19 mouse cellular contexts compared by ENCODE assay signal in genomic region chr17:71698619-71698956, GRCm38 (mm10). TPM values are rescaled to one million over a fixed set of nuclear protein-coding genes. Genes with fewer than 3 reads are reported as not detected.
DNase-seq lines count a peak whose midpoint lies in the region; ATAC-seq and TF ChIP-seq lines count a peak whose summit lies in the region.
"Had no signal": no experiment of that assay in that cellular context is flagged by ENCODE, and none has a peak within 500 bp of the region (broad histone marks: within the 10 kb centered on the region; RNA-seq: fewer than 3 reads in every experiment).

No protein-coding gene starts in this region.

- ATAC-seq in heart, embryonic 11.5 days (replicated peaks; ENCODE audit: insufficient number of reproducible peaks, low FRiP score, low TSS enrichment), result 0 out of 2 replicates have a peak, but pooled peaks have one; percentile 14
- no peak for ATAC-seq in lung, embryonic 14.5 days (ENCODE audit: insufficient read depth)
- ATAC-seq in heart, embryonic 16.5 days (replicated peaks; ENCODE audit: extremely low read depth, insufficient read depth, low FRiP score), result no peak
- ATAC-seq: forebrain, embryonic 15.5 days; inflammation-experienced regulatory T-cells, adult 6 months; intestine, postnatal 0 days had no signal

- no peak overlapping the region for H3K4me3 ChIP-seq in heart, embryonic 11.5 days (ENCODE audit: low read depth, low read length)
- no peak overlapping the region for H3K4me3 ChIP-seq in lung, embryonic 14.5 days (ENCODE audit: low read depth, low read length)
- no peak overlapping the region for H3K4me3 ChIP-seq in heart, embryonic 16.5 days (ENCODE audit: low read length)
- H3K4me3 ChIP-seq: embryonic facial prominence, embryonic 15.5 days; erythroblast, embryonic 14.5 days; forebrain, embryonic 10.5 days; forebrain, embryonic 15.5 days; hindbrain, embryonic 12.5 days had no signal

- no peaks in the 10 kb centered on the region for H3K27me3 ChIP-seq in heart, embryonic 11.5 days (ENCODE audit: control insufficient read depth, insufficient read depth, low read length)
- no peaks in the 10 kb centered on the region for H3K27me3 ChIP-seq in lung, embryonic 14.5 days (ENCODE audit: insufficient read depth, low read length)
- H3K27me3 ChIP-seq in heart, embryonic 16.5 days (ENCODE audit: control insufficient read depth, insufficient read depth, low read length), result no peaks in the 10 kb centered on the region
- H3K27me3 ChIP-seq: embryonic facial prominence, embryonic 15.5 days; forebrain, embryonic 15.5 days; hindbrain, embryonic 12.5 days had no signal

- H3K9me3 ChIP-seq in heart, embryonic 11.5 days (replicated peaks; ENCODE audit: control insufficient read depth, low read length), result no peaks in the 10 kb centered on the region
- H3K9me3 ChIP-seq in lung, embryonic 14.5 days (ENCODE audit: low read depth, low read length), result no peaks in the 10 kb centered on the region
- H3K9me3 ChIP-seq in heart, embryonic 16.5 days (replicated peaks; ENCODE audit: control insufficient read depth, low read length), result no peaks in the 10 kb centered on the region
- H3K9me3 ChIP-seq: embryonic facial prominence, embryonic 15.5 days; forebrain, embryonic 10.5 days; forebrain, embryonic 15.5 days; hindbrain, embryonic 12.5 days had no signal

- DNase-seq in heart, adult 8-10 months (ENCODE audit: low spot score), result no peak
- DNase-seq in lung, embryonic 14.5 days, result peak; percentile 62
- no peak for DNase-seq in lung, adult 18-20 months
- DNase-seq in embryo, embryonic 11 days, result no peak
- DNase-seq: cerebellum, adult 2 months; kidney, adult 8-10 months had no signal

- WGBS in heart, embryonic 11.5 days (ENCODE audit: insufficient replicate concordance), result 33% methylated on average over 11 of the region's 11 CpGs
- 43% methylated on average over 11 of the region's 11 CpGs for WGBS in lung, embryonic 14.5 days
- 39% methylated on average over 11 of the region's 11 CpGs for WGBS in heart, embryonic 16.5 days

- no peaks in the 10 kb centered on the region for H3K36me3 ChIP-seq in heart, embryonic 11.5 days (ENCODE audit: control insufficient read depth, insufficient read depth, low read length)
- no peaks in the 10 kb centered on the region for H3K36me3 ChIP-seq in lung, embryonic 14.5 days (ENCODE audit: insufficient read depth)
- H3K36me3 ChIP-seq in heart, embryonic 16.5 days (ENCODE audit: control insufficient read depth, insufficient read depth), result no peaks in the 10 kb centered on the region
- H3K36me3 ChIP-seq: embryonic facial prominence, embryonic 15.5 days; forebrain, embryonic 10.5 days; forebrain, embryonic 15.5 days; hindbrain, embryonic 12.5 days had no signal

- H3K4me2 ChIP-seq in heart, embryonic 11.5 days, result no peak overlapping the region; the same call in 1 of the 2 replicates
- no peak overlapping the region for H3K4me2 ChIP-seq in lung, embryonic 14.5 days
- H3K4me2 ChIP-seq in heart, embryonic 16.5 days (ENCODE audit: low read depth, low read length), result peak overlapping the region; percentile 8; the same call in 1 of the 2 replicates
- H3K4me2 ChIP-seq: embryonic facial prominence, embryonic 15.5 days; forebrain, embryonic 15.5 days; hindbrain, embryonic 12.5 days had no signal

- no peak for TF ChIP-seq CTCF in lung, embryonic 14.5 days (IDR thresholded peaks at IDR 0.05; ENCODE audit: low read depth)

- peak overlapping the region; percentile 91 for H3K27ac ChIP-seq in heart, embryonic 11.5 days (ENCODE audit: low read depth, low read length)
- no peak overlapping the region for H3K27ac ChIP-seq in lung, embryonic 14.5 days (ENCODE audit: low read depth)
- peak overlapping the region; percentile 91 for H3K27ac ChIP-seq in heart, embryonic 16.5 days (ENCODE audit: low read length)
- H3K27ac ChIP-seq: embryonic facial prominence, embryonic 15.5 days; forebrain, embryonic 10.5 days; forebrain, embryonic 15.5 days; hindbrain, embryonic 12.5 days had no signal

- peaks cover 17% of the 10 kb centered on the region for H3K4me1 ChIP-seq in heart, embryonic 11.5 days (ENCODE audit: control insufficient read depth, insufficient read depth, low read length)
- H3K4me1 ChIP-seq in lung, embryonic 14.5 days (ENCODE audit: insufficient read depth), result no peaks in the 10 kb centered on the region
- peaks cover 19% of the 10 kb centered on the region for H3K4me1 ChIP-seq in heart, embryonic 16.5 days (ENCODE audit: control insufficient read depth, insufficient read depth, low read length)
- H3K4me1 ChIP-seq: embryonic facial prominence, embryonic 15.5 days; forebrain, embryonic 15.5 days had no signal

- H3K9ac ChIP-seq in heart, embryonic 11.5 days (ENCODE audit: low read depth, low read length), result peak overlapping the region; percentile 6; the same call in 1 of the 2 replicates
- H3K9ac ChIP-seq in lung, embryonic 14.5 days, result no peak overlapping the region
- H3K9ac ChIP-seq in heart, embryonic 16.5 days (ENCODE audit: low read length), result peak overlapping the region; percentile 38
- H3K9ac ChIP-seq: embryonic facial prominence, embryonic 15.5 days; forebrain, embryonic 15.5 days; hindbrain, embryonic 12.5 days had no signal

RNA-seq across cellular contexts. Expression of gene Togaram2, which starts 25.5 kb away (rescaled TPM):
- 1.9 and 3.1 TPM in 2 replicates for polyA plus RNA-seq in heart, embryonic 11.5 days (2014; fragmentation: Nextera tagmentation; extraction: Ambion mirVana)
- 1 to 10 TPM; 5.4 to 6.7 (median 5.6) TPM for total RNA-seq in heart, adult 8-10 months (2022)
- polyA plus RNA-seq in lung, embryonic 14.5 days (2014; fragmentation: Nextera tagmentation; extraction: Ambion mirVana), result 0.51 and 0.61 TPM in 2 replicates
- polyA plus RNA-seq in heart, embryonic 16.5 days (2015; fragmentation: Nextera tagmentation; extraction: Ambion mirVana), result 2.3 and 3.1 TPM in 2 replicates
- total RNA-seq: adrenal gland, postnatal 36 days had no signal
- polyA plus RNA-seq: adrenal gland, adult 2 months; embryonic facial prominence, embryonic 11.5 days; erythroblast, embryonic 14.5 days; forebrain, embryonic 10.5 days; inflammation-experienced regulatory T-cells, adult 6 months had no signal

RNA-seq across cellular contexts. Expression of gene Pcare, which starts 54.1 kb away (rescaled TPM):
- not detected in 2 replicates for polyA plus RNA-seq in heart, embryonic 11.5 days (2014; fragmentation: Nextera tagmentation; extraction: Ambion mirVana)
- total RNA-seq in heart, adult 8-10 months (2022), result 1 to 10 TPM in 1 of 4 experiments, under 1 TPM in 3; 0.34 to 1.2 (median 0.61) TPM
- not detected in 2 replicates for polyA plus RNA-seq in lung, embryonic 14.5 days (2014; fragmentation: Nextera tagmentation; extraction: Ambion mirVana)
- 0.03 TPM in 1 of 2 replicates, not detected in the other for polyA plus RNA-seq in heart, embryonic 16.5 days (2015; fragmentation: Nextera tagmentation; extraction: Ambion mirVana)
- total RNA-seq: adrenal gland, adult 2 months; adrenal gland, postnatal 36 days had no signal
- polyA plus RNA-seq: adrenal gland, adult 2 months; cerebellum, adult 2 months; embryonic facial prominence, embryonic 11.5 days; embryonic facial prominence, embryonic 15.5 days; erythroblast, embryonic 14.5 days; forebrain, embryonic 10.5 days; forebrain, embryonic 15.5 days; gonadal fat pad, adult 2 months; hindbrain, embryonic 12.5 days; inflammation-experienced regulatory T-cells, adult 6 months; intestine, postnatal 0 days had no signal
